Mouse (Mus musculus) monocyte, adult 5-6 weeks (primary cell): ENCODE data around the gene Adipor2. TPM values are rescaled to one million over a fixed set of nuclear protein-coding genes. Genes with fewer than 3 reads are reported as not detected.

Experiments used
- ATAC-seq: fragments of 153-309, 156-312 bp; replicated peaks from 2 replicates; pipeline ENCODE4 v1.8.0; 2017; ENCODE audit warnings: mild to moderate bottlenecking; ENCODE audit not compliant: low TSS enrichment, insufficient number of reproducible peaks, severe bottlenecking, poor library complexity, low FRiP score
- total RNA-seq: library from RNA; stranded (forward); fragments of 200-1000, 200-491, 200-594 nt; gene quantifications from 3 replicates; pipeline ENCODE4 v1.2.3, GENCODE M21; 2017

Adipor2 gene
- total RNA-seq, 1 experiment from 2014 or later, result 127 TPM

- ATAC-seq, result no peak
These were observed 87.6 kb downstream of the Adipor2 start for GRCm38 (mm10) chr6:119329936-119330335.

GRCm38 (mm10) chr6:119329215-119329714, 88.2 kb downstream of the Adipor2 start:
- no peak for ATAC-seq

- no peak for ATAC-seq
These were observed 88.9 kb downstream of the Adipor2 start for GRCm38 (mm10) chr6:119328521-119329115.

- no peak for ATAC-seq
These were observed 91.0 kb downstream of the Adipor2 start for GRCm38 (mm10) chr6:119326541-119326940.

- no peak for ATAC-seq
These were observed 91.5 kb downstream of the Adipor2 start for GRCm38 (mm10) chr6:119325978-119326377.

GRCm38 (mm10) chr6:119324776-119325175, 92.7 kb downstream of the Adipor2 start:
- ATAC-seq, result no peak

GRCm38 (mm10) chr6:119321752-119322151, 95.8 kb downstream of the Adipor2 start:
- ATAC-seq, result no peak

GRCm38 (mm10) chr6:119320481-119320880, 97.0 kb downstream of the Adipor2 start:
- ATAC-seq, result no peak

- no peak for ATAC-seq
These were observed 98.1 kb downstream of the Adipor2 start for GRCm38 (mm10) chr6:119319358-119319757.

GRCm38 (mm10) chr6:119318732-119319131, 98.8 kb downstream of the Adipor2 start:
- ATAC-seq, result no peak

- ATAC-seq, result no peak
These were observed 102.6 kb downstream of the Adipor2 start for GRCm38 (mm10) chr6:119314751-119315476.

GRCm38 (mm10) chr6:119313588-119314375, 103.7 kb downstream of the Adipor2 start:
- ATAC-seq, result no peak

GRCm38 (mm10) chr6:119313096-119313495, 104.4 kb downstream of the Adipor2 start:
- no peak for ATAC-seq

GRCm38 (mm10) chr6:119312381-119312780, 105.1 kb downstream of the Adipor2 start:
- ATAC-seq, result no peak

- no peak for ATAC-seq
These were observed 107.3 kb downstream of the Adipor2 start for GRCm38 (mm10) chr6:119310176-119310575.

- no peak for ATAC-seq
These were observed 109.6 kb downstream of the Adipor2 start for GRCm38 (mm10) chr6:119307867-119308413.

GRCm38 (mm10) chr6:119303331-119303730, 114.2 kb downstream of the Adipor2 start:
- no peak for ATAC-seq
